Mouse (Mus musculus) embryonic facial prominence, embryonic 13.5 days (tissue): ENCODE measurements around the gene Lyzl4. TPM values are rescaled to one million over a fixed set of nuclear protein-coding genes. Genes with fewer than 3 reads are reported as not detected.

Experiments
- polyA plus RNA-seq: library from polyadenylated mRNA; unstranded; fragments of >200 nt; fragmentation: Nextera tagmentation; extraction: Ambion mirVana; gene quantifications from 2 replicates; pipeline ENCODE4 v1.2.1, GENCODE M21; 2015

Gene Lyzl4
- polyA plus RNA-seq, 1 experiment from 2014 or later, result 0.34 TPM

Other genes starting within 250 kb of the Lyzl4 start
- 0.53 TPM in 1 of 2 replicates, not detected in the other for gene Cck, start 146.4 kb downstream of the Lyzl4 start, polyA plus RNA-seq
- 0.67 TPM in 2 replicates for gene Vipr1, start 620 bp upstream of the Lyzl4 start, polyA plus RNA-seq
- gene Sec22c, start 63.4 kb upstream of the Lyzl4 start, polyA plus RNA-seq, result 15.8 and 16.8 TPM in 2 replicates
- gene Ss18l2, start 68.2 kb upstream of the Lyzl4 start, polyA plus RNA-seq, result 115 and 129 TPM in 2 replicates
- 70.1 and 84.9 TPM in 2 replicates for gene Nktr, start 77.1 kb upstream of the Lyzl4 start, polyA plus RNA-seq
- gene Zfp651, start 117.2 kb upstream of the Lyzl4 start, polyA plus RNA-seq, result 14.0 and 16.5 TPM in 2 replicates
- gene Klhl40, start 135.5 kb upstream of the Lyzl4 start, polyA plus RNA-seq, result 1.1 and 1.2 TPM in 2 replicates
- gene Hhatl, start 150.4 kb upstream of the Lyzl4 start, polyA plus RNA-seq, result 0.20 TPM in 1 of 2 replicates, not detected in the other
- gene Ccdc13, start 197.4 kb upstream of the Lyzl4 start, polyA plus RNA-seq, result 0.85 and 1.0 TPM in 2 replicates
- 162 and 168 TPM in 2 replicates for gene Higd1a, start 216.3 kb upstream of the Lyzl4 start, polyA plus RNA-seq